Mouse (Mus musculus) forebrain, postnatal 0 days (tissue): ENCODE results near the gene Hs3st2. TPM values are rescaled to one million over a fixed set of nuclear protein-coding genes. Genes with fewer than 3 reads are reported as not detected.

ENCODE experiments used
- ATAC-seq: fragments of 200-750 bp; cut with Nextera tagmentation; 2 replicates; pipeline ENCODE4 v1.8.0; 2017; ENCODE audit warnings: mild to moderate bottlenecking, moderate library complexity
- DNase-seq: peaks from one replicate; pipeline ENCODE4 v3.0.0-alpha.2; 2015
- H3K27ac ChIP-seq: fragments of 300-500 bp; sonication (generic); 2 replicates; pipeline ENCODE4 v1.5.1; 2014; ENCODE audit warnings: low read depth, mild to moderate bottlenecking, antibody characterized with exemption, low read length, moderate library complexity, mixed read lengths
- H3K27me3 ChIP-seq: fragments of 300-500 bp; sonication (generic); 2 replicates; pipeline ENCODE4 v1.6.1; 2014; ENCODE audit warnings: mild to moderate bottlenecking, low read length, mixed read lengths; ENCODE audit not compliant: insufficient read depth
- H3K36me3 ChIP-seq: fragments of 300-500 bp; sonication (generic); 2 replicates; pipeline ENCODE4 v1.6.1; 2014; ENCODE audit warnings: mild to moderate bottlenecking, moderate library complexity; ENCODE audit not compliant: insufficient read depth
- H3K4me1 ChIP-seq: fragments of 300-500 bp; sonication (generic); 2 replicates; pipeline ENCODE4 v1.6.1; 2014; ENCODE audit warnings: antibody characterized with exemption; ENCODE audit not compliant: insufficient read depth
- H3K4me2 ChIP-seq: fragments of 300-500 bp; sonication (generic); 2 replicates; pipeline ENCODE4 v1.6.1; 2014; ENCODE audit warnings: low read depth, mild to moderate bottlenecking, moderate library complexity
- H3K4me3 ChIP-seq: fragments of 300-500 bp; sonication (generic); 2 replicates; pipeline ENCODE4 v1.5.1; 2014; ENCODE audit warnings: low read depth, low read length, mixed read lengths
- H3K9ac ChIP-seq: fragments of 300-500 bp; sonication (generic); 2 replicates; pipeline ENCODE4 v1.6.1; 2014; ENCODE audit warnings: mild to moderate bottlenecking
- H3K9me3 ChIP-seq: fragments of 300-500 bp; sonication (generic); 2 replicates; pipeline ENCODE4 v1.6.1; 2016; ENCODE audit warnings: low read length
- CTCF ChIP-seq: sonication (generic); IDR thresholded peaks from 2 replicates; pipeline ENCODE4 v1.5.1; 2016; ENCODE audit warnings: antibody characterized with exemption, control low read depth, low read depth
- WGBS: fragments of 180-500 bp; shearing (Covaris S2); extraction: QIAGEN DNeasy Blood & Tissue Kit; methylation state at CpG from one replicate; pipeline ENCODE4 v1.1.7; 2014; 5-methylcytosine and 5-hydroxymethylcytosine counted together
- polyA plus RNA-seq: library from polyadenylated mRNA; unstranded; fragments of >200 nt; fragmentation: Nextera tagmentation; extraction: Ambion mirVana; gene quantifications from 2 replicates; pipeline ENCODE4 v1.2.1, GENCODE M21; 2015
- total RNA-seq: library from RNA; depleted of rRNA; stranded (reverse); fragments of >200 nt; gene quantifications from 2 replicates; pipeline ENCODE4 v1.2.3, GENCODE M21; 2014

The Hs3st2 gene
- total and polyA plus RNA-seq, 2 experiments from 2014 or later = 17.9 to 22.3 TPM

DNA sequence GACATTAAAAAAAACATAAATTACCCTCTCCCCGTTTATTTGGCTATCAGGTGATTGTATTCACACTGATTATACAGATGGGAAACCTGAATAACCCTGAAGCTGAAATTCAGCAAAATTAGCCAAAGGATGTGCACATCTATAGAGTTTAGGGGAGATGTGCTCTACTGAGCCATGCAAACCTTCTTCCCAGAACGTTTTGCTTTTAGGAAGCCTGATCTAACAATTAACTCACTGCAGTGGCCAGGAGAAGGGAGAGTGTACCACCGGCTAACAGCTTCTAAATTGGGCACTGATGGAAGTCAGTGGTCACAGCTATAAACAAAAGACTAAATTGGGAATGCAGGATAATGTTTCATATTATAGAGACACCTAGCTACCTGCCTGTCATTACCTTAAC, 66.4 kb downstream of the Hs3st2 start:
- Histone ChIP-seq H3K4me2 (no peak overlapping the region), H3K27ac (no peak overlapping the region), H3K4me1 (no peaks in the 10 kb centered on the region), H3K9ac (no peak overlapping the region), H3K9me3 (no peaks in the 10 kb centered on the region), H3K27me3 (no peaks in the 10 kb centered on the region), H3K36me3 (no peaks in the 10 kb centered on the region), H3K4me3 (no peak overlapping the region)
- TF ChIP-seq CTCF = no peak
- DNase-seq (no peak), ATAC-seq (no peak)
- WGBS = 39% methylated on average over 3 of the region's 3 CpGs

DNA sequence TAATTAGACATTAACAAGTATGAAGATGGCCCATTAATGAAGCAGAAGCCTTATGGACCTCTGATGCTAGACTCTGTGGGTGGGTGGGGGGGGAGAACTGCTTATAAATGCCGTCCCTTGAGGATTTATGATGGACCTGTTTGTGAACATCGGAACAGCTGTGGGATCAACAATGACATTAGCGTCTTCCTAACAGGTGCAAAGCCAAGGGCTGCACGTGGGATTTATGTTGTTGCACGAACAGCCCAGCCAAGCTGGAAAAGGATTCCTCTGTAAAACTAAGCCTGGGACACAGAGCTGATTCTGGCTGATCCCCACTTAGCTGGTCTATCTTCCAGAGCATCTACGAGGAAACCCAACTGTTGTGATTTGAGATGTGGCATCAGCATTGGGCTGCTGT, 69.0 kb downstream of the Hs3st2 start:
- Histone ChIP-seq H3K36me3 (no peaks in the 10 kb centered on the region), H3K27ac (no peak overlapping the region), H3K4me1 (no peaks in the 10 kb centered on the region), H3K27me3 (no peaks in the 10 kb centered on the region), H3K9ac (no peak overlapping the region), H3K4me3 (no peak overlapping the region), H3K4me2 (no peak overlapping the region), H3K9me3 (no peaks in the 10 kb centered on the region)
- 85% methylated on average over 6 of the region's 6 CpGs for WGBS
- ATAC-seq = no peak
- TF ChIP-seq CTCF = no peak
- no peak for DNase-seq

DNA sequence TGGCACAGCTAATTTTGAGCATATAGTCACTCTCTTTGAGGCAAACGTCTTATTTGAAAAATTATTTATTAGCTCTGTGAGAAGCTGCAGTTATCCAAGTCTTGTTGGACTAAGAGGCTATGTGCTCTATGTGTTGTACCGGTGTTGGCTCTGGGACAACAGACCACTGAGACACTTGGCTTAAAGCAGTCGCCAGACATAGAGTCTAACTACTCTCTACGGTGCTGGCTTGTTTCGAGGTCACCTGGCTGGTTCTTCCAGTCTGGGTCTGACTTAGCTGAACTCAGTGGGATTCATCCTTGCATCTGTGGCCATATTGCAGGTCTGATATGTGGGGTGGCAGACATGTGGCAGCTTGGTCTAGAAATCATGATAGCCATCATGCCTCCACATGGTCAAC, 72.8 kb downstream of the Hs3st2 start:
- H3K4me2 ChIP-seq = no peak overlapping the region
- H3K36me3 ChIP-seq = no peaks in the 10 kb centered on the region
- H3K9ac ChIP-seq = no peak overlapping the region
- no peak for TF ChIP-seq CTCF
- DNase-seq = no peak
- H3K9me3 ChIP-seq = no peaks in the 10 kb centered on the region
- no peaks in the 10 kb centered on the region for H3K4me1 ChIP-seq
- H3K4me3 ChIP-seq = no peak overlapping the region
- ATAC-seq = no peak
- H3K27ac ChIP-seq = no peak overlapping the region
- 89% methylated on average over 5 of the region's 5 CpGs for WGBS
- H3K27me3 ChIP-seq = no peaks in the 10 kb centered on the region

DNA sequence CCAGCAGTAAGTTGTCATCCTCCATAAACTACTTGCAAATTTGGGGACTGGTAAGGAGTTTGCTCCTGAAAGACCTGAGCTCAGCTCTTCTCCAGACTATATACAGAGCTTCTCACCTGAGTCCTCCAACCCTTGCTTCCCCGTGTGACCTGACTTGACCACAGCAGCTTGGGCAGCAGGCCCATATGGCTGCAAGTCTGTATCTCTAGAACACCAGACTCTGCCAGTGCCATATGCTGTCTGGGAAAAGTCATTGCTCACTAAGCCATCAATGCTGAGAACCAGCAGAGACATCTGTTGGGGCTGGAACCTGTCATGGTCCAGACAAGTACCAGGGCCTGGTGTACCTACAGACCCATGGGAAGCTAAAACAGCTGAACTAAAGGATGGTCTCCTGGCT, 73.5 kb downstream of the Hs3st2 start:
- WGBS = 84% methylated on average over 1 of the region's 1 CpGs
- no peak for ATAC-seq
- Histone ChIP-seq H3K9me3 (no peaks in the 10 kb centered on the region), H3K9ac (no peak overlapping the region), H3K27me3 (no peaks in the 10 kb centered on the region), H3K4me1 (no peaks in the 10 kb centered on the region), H3K4me2 (no peak overlapping the region), H3K27ac (no peak overlapping the region), H3K4me3 (no peak overlapping the region), H3K36me3 (no peaks in the 10 kb centered on the region)
- TF ChIP-seq CTCF = no peak
- DNase-seq = no peak

DNA sequence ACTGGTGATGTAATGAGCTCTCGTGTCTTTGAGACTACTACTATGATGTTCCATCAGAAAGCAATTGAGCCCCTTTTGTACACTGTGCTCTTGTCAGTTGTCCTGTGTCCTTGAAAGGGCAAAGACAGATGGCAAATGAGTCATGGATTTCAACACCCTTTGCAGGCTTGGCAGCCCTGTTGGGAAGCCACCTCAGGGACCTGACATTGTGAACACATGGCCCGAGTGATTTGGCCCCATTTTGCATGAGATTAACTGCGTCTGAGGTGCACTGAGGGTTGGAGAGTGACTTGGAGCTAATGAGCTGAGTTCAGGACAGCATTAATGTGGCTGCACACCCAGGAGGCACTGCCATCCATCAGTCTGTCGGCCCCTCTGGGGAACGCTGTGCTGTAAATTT, 74.7 kb downstream of the Hs3st2 start:
- no peak for TF ChIP-seq CTCF
- Histone ChIP-seq H3K27me3 (no peaks in the 10 kb centered on the region), H3K27ac (no peak overlapping the region), H3K4me2 (no peak overlapping the region), H3K36me3 (no peaks in the 10 kb centered on the region), H3K9ac (no peak overlapping the region), H3K4me3 (no peak overlapping the region), H3K9me3 (no peaks in the 10 kb centered on the region), H3K4me1 (no peaks in the 10 kb centered on the region)
- DNase-seq (no peak), ATAC-seq (no peak)
- 72% methylated on average over 5 of the region's 5 CpGs for WGBS

DNA sequence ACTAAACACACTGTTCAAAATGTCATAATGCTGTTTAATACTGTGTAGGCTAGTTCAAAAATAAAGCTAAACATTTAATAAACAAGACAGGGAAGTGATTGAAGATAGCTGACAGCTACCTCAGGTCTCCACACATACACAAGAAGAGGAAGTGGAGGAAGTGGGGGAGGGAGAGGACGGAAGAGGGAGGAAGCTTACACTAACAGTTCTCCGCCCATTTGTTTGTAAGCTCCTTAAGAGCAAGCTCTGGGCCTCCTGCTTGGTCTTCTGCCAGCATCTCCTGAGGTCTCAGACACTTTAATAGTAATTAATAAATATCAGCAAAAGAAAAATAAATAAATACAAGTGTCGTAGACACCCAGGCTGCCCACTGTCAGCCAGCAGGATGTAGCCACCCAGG, 77.8 kb downstream of the Hs3st2 start:
- no peaks in the 10 kb centered on the region for H3K27me3 ChIP-seq
- no peaks in the 10 kb centered on the region for H3K4me1 ChIP-seq
- no peak for DNase-seq
- ATAC-seq = no peak
- no peak overlapping the region for H3K9ac ChIP-seq
- no peak overlapping the region for H3K4me3 ChIP-seq
- H3K36me3 ChIP-seq = no peaks in the 10 kb centered on the region
- WGBS = 78% methylated on average over 3 of the region's 3 CpGs
- no peaks in the 10 kb centered on the region for H3K9me3 ChIP-seq
- TF ChIP-seq CTCF = no peak
- no peak overlapping the region for H3K27ac ChIP-seq
- H3K4me2 ChIP-seq = no peak overlapping the region

DNA sequence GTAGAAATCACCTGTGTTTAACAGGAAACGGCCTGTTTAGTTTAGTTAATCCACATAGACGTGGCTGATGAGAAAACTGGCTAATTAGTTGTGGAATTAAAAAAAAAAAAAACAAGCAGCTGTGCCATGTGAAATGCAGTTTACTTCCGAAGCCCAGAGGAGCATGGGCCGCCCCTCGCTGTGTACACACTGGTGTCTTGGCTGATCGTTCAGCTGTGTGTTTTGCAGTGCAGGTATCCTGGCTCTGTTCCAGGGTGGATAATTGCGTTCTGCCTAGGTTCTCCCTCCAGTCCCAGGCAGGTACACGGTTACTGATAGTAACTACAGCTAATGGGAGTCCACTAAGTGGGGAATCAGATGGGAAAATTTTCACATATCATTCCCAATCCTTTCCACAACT, 86.6 kb downstream of the Hs3st2 start:
- Histone ChIP-seq H3K27me3 (no peaks in the 10 kb centered on the region), H3K27ac (no peak overlapping the region), H3K4me2 (no peak overlapping the region), H3K9me3 (no peaks in the 10 kb centered on the region), H3K9ac (no peak overlapping the region), H3K4me1 (no peaks in the 10 kb centered on the region), H3K4me3 (no peak overlapping the region), H3K36me3 (no peaks in the 10 kb centered on the region)
- TF ChIP-seq CTCF = no peak
- WGBS = 36% methylated on average over 8 of the region's 8 CpGs
- ATAC-seq (no peak), DNase-seq (no peak)

DNA sequence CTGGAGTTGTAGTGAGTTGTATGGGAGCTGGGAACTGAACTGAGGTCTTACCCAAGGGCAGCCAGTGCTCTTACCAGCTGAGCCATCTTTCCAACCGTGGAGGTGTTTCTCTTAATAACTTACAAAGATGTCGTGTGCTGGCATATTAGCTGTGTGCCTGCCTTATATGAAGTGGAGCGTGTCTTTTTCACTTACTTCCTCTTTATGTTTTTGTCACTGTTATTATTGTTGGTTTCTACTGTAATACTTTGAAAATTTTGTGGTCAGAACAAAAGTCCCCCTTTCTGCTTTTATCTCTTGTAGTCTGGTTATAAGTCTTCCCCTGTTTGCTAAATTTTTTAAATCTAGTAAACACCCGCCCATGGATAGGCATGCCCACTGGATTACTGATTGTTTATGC, 88.4 kb downstream of the Hs3st2 start:
- Histone ChIP-seq H3K9ac (no peak overlapping the region), H3K4me2 (no peak overlapping the region), H3K4me1 (no peaks in the 10 kb centered on the region), H3K27me3 (no peaks in the 10 kb centered on the region), H3K9me3 (no peaks in the 10 kb centered on the region), H3K36me3 (no peaks in the 10 kb centered on the region), H3K4me3 (no peak overlapping the region), H3K27ac (no peak overlapping the region)
- TF ChIP-seq CTCF = no peak
- ATAC-seq (no peak), DNase-seq (no peak)
- WGBS = 88% methylated on average over 4 of the region's 4 CpGs
